Mouse (Mus musculus) limb, embryonic 15.5 days (tissue): ENCODE results near the gene Ifi203. TPM values are rescaled to one million over a fixed set of nuclear protein-coding genes. Genes with fewer than 3 reads are reported as not detected.
A peak's percentile ranks its signal among the peaks of the same experiment; 100 is the strongest.
"Not testable (repeated sequence)": the region's sequence is repeated elsewhere in the genome, so short reads cannot be mapped to it uniquely, and the experiment has no call there.

ENCODE experiments used
- ATAC-seq: fragments of 200-750 bp; cut with Nextera tagmentation; 2 replicates; pipeline ENCODE4 v1.8.0; 2017; ENCODE audit warnings: low read depth, moderate TSS enrichment; ENCODE audit not compliant: insufficient number of reproducible peaks, low FRiP score, low TSS enrichment
- H3K27ac ChIP-seq: fragments of 300-500 bp; sonication (generic); 2 replicates; pipeline ENCODE4 v1.5.1; 2015; ENCODE audit warnings: moderate library complexity, mild to moderate bottlenecking, inconsistent platforms
- H3K27me3 ChIP-seq: fragments of 300-500 bp; sonication (generic); 2 replicates; pipeline ENCODE4 v1.6.1; 2015; ENCODE audit warnings: inconsistent platforms
- H3K36me3 ChIP-seq: fragments of 300-500 bp; sonication (generic); 2 replicates; pipeline ENCODE4 v1.6.1; 2015; ENCODE audit warnings: inconsistent platforms
- H3K4me1 ChIP-seq: fragments of 300-500 bp; sonication (generic); 2 replicates; pipeline ENCODE4 v1.6.1; 2015; ENCODE audit warnings: inconsistent platforms
- H3K4me2 ChIP-seq: fragments of 300-500 bp; sonication (generic); 2 replicates; pipeline ENCODE4 v1.6.1; 2015; ENCODE audit warnings: mild to moderate bottlenecking, inconsistent platforms
- H3K4me3 ChIP-seq: fragments of 300-500 bp; sonication (generic); 2 replicates; pipeline ENCODE4 v1.5.1; 2015; ENCODE audit warnings: mild to moderate bottlenecking, inconsistent platforms
- H3K9ac ChIP-seq: fragments of 300-500 bp; sonication (generic); 2 replicates; pipeline ENCODE4 v1.6.1; 2015; ENCODE audit warnings: inconsistent platforms
- H3K9me3 ChIP-seq: fragments of 300-500 bp; sonication (generic); 2 replicates; pipeline ENCODE4 v1.6.1; 2016; ENCODE audit warnings: inconsistent platforms
- WGBS: fragments of 180-500 bp; shearing (Covaris S2); methylation state at CpG from one replicate; pipeline ENCODE4 v1.1.7; 2015; 5-methylcytosine and 5-hydroxymethylcytosine counted together
- polyA plus RNA-seq: library from polyadenylated mRNA; unstranded; fragments of >200 nt; fragmentation: Nextera tagmentation; extraction: Ambion mirVana; gene quantifications from 2 replicates; pipeline ENCODE4 v1.2.1, GENCODE M21; 2015

The Ifi203 gene
- polyA plus RNA-seq, result 0.82 and 1.2 TPM in 2 replicates

DNA sequence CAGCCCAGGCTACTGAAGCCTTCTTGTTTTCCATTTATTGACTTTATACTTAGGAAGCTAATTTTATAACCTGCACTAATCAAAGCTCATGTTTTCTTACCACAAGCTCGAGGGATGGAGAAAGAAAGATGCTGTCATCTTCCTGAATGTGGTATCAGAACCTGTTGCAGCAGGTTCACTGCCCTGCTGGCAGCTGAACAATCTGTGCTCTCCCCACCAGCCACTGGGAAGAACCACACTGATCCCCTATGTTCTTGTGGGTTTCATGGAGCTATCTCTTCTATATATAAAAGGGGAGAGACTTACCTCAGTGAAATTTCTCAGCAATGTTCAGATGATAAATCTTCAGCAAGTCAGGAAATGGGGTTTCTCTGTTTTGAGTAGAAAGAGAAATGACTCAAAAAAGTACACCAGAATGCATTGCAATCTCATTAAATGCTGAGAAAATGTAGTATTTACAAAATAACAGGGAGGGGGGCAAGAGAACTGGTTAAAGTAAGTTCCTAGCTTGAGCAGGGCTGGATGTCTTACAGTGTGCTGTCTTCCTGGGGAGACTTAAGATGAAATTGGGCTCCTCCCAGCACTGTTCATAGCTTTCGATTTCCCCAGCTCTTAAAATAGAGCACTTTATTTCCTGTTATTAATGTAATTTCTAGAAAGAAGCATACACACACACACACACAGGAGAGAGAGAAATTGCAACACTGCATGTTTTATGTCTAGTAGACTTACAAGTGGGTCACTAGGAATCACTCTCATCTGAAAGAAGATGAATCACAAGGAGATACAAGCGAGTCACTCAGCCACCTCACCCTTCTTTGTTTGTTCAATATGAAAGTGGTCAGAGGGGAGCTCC, at the start of gene Ifi203, which contains the start of gene Mndal:
Gene Ifi203, minus strand, starts transcription at position 749 of the 856 bp plus-strand sequence.
Gene Mndal, minus strand, starts transcription at position 568 of the 856 bp plus-strand sequence.
- not testable (repeated sequence) for H3K27ac ChIP-seq, H3K4me1 ChIP-seq, H3K4me3 ChIP-seq, ATAC-seq, H3K36me3 ChIP-seq, H3K4me2 ChIP-seq, H3K27me3 ChIP-seq, H3K9me3 ChIP-seq, H3K9ac ChIP-seq
- 62% methylated on average over 3 of the region's 3 CpGs for WGBS

DNA sequence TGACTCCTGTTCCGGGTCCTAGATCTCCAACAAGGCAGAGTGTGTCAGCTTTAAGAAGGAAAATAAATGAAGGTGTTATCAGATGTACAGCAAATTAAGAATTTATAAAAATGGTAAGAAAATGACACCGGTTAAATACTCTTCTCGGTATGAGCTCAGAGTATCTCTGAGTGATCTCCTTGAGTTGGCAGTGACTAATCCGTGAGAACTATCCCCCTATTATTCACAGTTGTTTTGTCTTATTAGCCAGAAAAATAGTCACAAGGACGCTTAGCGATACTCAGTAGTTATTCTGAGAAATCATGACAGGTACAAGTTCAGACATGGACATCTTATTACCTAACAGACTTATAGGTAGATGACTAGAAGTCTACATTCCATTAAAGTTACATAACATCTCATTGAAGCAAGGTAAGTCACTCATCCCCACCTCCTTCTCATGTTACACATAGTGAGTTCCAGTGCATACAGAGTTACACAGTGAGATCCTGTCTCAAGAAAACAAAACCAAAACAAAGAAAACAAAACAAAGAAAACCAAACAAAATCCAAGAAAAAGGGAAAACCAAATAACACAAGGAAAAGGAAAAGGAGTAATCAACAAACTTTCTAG, 40.3 kb upstream of the Ifi203 start, which contains the start of gene Ifi202b:
Gene Ifi202b, minus strand, starts transcription at position 51 of the 612 bp plus-strand sequence.
- not testable (repeated sequence) for H3K36me3 ChIP-seq, H3K4me2 ChIP-seq, H3K9ac ChIP-seq, H3K4me3 ChIP-seq, ATAC-seq, H3K4me1 ChIP-seq, H3K9me3 ChIP-seq, H3K27me3 ChIP-seq
- 0 out of 2 replicates have a peak within 1 kb of the TSS, but pooled peaks have one; percentile 54 for H3K27ac ChIP-seq
- 73% methylated on average over 6 of the region's 6 CpGs for WGBS

DNA sequence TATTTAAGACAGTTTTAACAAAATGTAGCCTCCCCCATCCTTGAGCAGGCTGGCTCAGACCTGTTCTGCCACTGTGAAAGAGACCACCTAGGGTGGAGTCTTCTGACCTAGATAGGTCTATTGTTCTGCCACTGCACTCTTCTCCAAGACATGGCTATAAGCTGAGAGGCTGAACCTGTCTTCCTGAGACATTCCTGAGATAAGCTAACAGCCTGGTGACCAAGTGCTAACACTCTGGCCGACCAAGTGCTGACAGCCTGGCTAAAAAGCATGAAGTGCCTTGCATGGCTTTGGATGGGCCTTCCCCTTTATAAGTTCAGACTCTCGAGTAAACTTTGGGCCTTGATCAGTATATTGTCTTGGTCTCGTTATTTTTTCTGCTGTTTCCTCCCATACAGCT, 38.6 kb upstream of the Ifi203 start:
- H3K9me3 ChIP-seq, H3K36me3 ChIP-seq, H3K4me3 ChIP-seq, H3K4me1 ChIP-seq, H3K27ac ChIP-seq, H3K27me3 ChIP-seq, ATAC-seq, H3K9ac ChIP-seq, H3K4me2 ChIP-seq: not testable (repeated sequence)
- WGBS, result 48% methylated on average over 3 of the region's 3 CpGs

DNA sequence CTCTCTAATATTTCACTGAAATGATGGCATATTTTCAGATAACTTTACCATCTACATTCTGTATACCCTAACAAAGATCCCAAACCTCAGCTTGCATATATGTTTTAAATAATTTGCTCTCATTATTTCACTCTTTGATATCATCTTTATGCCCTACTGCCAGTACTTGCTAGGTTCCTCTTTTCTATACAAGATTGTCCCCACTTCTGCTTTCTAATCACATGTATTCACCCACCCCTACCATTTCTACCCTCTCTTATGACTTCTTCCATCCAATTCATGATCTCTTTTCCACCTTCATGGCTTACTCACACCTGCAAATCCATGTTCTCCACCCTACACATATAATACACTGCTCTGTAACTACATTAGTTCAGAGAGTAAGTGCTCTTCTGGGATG, 35.1 kb upstream of the Ifi203 start:
- Histone ChIP-seq H3K4me3 (no peak overlapping the region), H3K4me2 (no peak overlapping the region), H3K9ac (no peak overlapping the region), H3K9me3 (no peaks in the 10 kb centered on the region), H3K36me3 (no peaks in the 10 kb centered on the region), H3K27me3 (no peaks in the 10 kb centered on the region), H3K4me1 (no peaks in the 10 kb centered on the region), H3K27ac (no peak overlapping the region)
- no peak for ATAC-seq

DNA sequence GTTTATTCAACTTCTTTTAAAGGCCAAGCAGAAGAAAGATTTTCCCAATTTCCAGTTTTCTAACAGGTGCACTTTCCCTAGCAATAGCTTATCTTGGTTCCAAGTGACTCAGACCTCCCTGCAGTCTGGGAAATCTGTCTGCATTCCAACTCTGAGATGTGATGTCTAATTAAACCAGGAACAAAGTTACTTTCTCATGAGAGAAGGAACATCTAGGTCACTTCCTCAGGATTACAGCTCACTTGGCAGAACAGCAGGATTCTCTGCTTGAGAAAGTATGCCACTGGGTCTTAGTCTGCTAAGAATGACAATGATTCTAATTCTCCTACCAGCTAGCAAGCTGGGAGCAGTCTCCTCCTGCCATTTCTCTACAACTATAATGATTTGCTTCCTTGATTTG, 30.6 kb upstream of the Ifi203 start:
- H3K9me3 ChIP-seq, result no peaks in the 10 kb centered on the region
- no peak overlapping the region for H3K27ac ChIP-seq
- no peaks in the 10 kb centered on the region for H3K27me3 ChIP-seq
- no peak overlapping the region for H3K4me2 ChIP-seq
- no peak overlapping the region for H3K9ac ChIP-seq
- ATAC-seq, result no peak
- no peaks in the 10 kb centered on the region for H3K36me3 ChIP-seq
- no peak overlapping the region for H3K4me3 ChIP-seq
- no peaks in the 10 kb centered on the region for H3K4me1 ChIP-seq

DNA sequence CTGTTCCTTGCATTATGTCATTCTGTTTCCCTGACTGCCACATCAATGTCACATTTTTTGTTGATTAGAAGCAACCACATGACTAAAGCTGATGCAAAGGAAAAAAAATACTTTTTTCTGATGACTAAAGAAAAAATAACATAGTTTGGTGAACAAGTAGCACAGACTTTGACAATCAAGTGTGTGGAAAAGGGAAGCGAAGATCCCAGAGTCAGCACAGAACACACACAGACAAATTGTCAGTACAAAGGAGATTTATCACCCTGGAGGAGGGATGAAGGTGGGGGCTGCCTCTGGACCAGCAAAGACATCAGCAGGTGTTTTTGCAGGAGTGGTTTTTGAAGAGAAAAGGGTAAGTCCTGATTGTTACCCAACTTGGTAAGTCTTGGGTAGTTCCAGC, 19.0 kb upstream of the Ifi203 start:
- not testable (repeated sequence) for ATAC-seq
- WGBS, result 66% methylated on average over 1 of the region's 1 CpGs

DNA sequence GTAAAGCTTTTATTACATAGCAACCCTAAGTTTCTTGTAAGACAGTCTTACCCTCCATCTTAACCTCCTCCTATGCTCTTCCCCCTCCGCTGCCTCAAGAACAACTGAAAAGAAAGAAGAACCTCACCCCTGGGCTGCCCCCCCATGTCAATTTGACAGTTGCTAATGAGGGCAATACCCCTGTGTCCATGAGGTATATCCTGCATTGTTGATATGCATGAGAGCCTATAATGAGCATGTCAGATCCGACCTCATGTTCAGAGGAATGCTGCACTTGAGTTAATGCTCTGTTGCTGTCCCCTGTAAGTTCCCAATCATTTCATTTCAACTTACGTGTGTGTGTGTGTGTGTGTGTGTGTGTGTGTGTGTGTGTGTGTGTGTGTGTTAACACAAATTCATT, 17.5 kb upstream of the Ifi203 start:
- not testable (repeated sequence) for ATAC-seq, H3K27ac ChIP-seq, H3K36me3 ChIP-seq, H3K4me3 ChIP-seq, H3K4me1 ChIP-seq, H3K27me3 ChIP-seq, H3K4me2 ChIP-seq, H3K9me3 ChIP-seq, H3K9ac ChIP-seq
- 28% methylated on average over 3 of the region's 3 CpGs for WGBS

More for the DNA sequence above, 19.0 kb upstream of the Ifi203 start:
- not testable (repeated sequence) for H3K4me2 ChIP-seq, H3K4me3 ChIP-seq, H3K27me3 ChIP-seq, H3K36me3 ChIP-seq, H3K27ac ChIP-seq, H3K9ac ChIP-seq, H3K4me1 ChIP-seq, H3K9me3 ChIP-seq

DNA sequence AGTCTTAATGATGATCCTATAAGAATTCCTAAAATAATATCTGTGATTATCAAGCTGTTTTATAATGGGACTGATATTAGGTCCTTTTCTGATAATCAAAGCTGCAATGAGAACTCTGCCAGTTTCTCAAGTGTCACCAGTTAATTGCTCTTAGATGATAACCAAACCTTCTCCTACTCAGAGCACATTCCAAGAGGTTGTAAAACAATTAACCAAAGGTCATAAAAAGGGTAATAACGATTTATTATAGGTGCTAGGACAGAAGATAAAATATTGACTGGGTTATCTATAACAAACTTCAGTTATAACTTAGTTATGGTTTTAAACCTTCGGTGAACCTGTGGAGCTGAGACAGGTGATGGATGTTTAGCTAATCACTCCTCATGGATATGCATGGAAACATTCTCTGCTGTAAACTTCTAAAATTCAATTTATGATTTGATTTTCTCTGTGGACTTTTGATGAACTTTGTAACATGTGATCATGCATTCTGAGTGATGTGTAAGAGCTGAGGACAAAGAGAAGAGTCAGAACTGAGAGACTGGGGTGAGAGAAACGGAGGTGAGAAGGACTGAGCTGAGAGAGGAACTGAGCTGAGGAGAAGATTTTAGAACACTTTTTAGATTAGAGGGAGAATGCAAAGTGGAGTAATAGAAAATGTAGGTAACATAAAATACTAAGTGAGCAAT, 13.5 kb upstream of the Ifi203 start:
- not testable (repeated sequence) for H3K4me3 ChIP-seq, H3K36me3 ChIP-seq, ATAC-seq, H3K27me3 ChIP-seq, H3K9ac ChIP-seq, H3K4me1 ChIP-seq, H3K9me3 ChIP-seq, H3K4me2 ChIP-seq, H3K27ac ChIP-seq
- WGBS, result 23% methylated on average over 3 of the region's 3 CpGs

DNA sequence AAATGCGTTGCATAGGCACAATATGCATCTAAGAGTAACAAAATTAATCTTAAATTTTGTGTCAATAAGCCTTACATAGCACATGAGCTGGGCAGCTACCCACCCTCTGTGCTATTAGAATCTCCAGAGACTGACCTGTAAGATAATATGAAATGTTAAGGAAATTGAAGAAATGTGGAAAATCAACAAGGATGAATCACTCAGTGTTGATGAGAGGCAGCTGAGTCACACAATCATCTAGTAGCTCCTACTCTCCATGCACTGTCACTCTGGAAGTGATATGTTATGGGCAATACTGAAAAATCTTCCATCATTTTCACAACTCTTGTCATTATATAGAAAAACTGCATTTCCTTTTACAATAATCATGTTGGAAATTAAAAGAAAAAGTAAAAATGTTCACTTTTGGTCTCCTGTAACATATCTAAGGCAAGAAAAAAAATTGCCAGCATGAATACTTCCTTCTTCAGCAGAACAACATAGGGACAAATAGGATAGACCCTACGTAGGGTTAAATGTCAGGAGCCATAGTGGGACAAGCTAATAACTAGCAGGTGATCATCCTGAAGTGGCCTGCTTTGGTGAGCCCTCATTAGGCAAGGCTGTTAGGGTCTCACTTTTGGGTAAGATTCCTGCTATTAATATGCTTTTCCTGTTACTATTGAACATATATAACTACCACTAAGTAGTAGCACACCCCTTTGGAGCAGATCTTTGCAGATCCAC, 12.8 kb upstream of the Ifi203 start:
- no peaks in the 10 kb centered on the region for H3K4me1 ChIP-seq
- 63% methylated on average over 2 of the region's 2 CpGs for WGBS
- no peak for ATAC-seq
- no peak overlapping the region for H3K4me2 ChIP-seq
- no peaks in the 10 kb centered on the region for H3K36me3 ChIP-seq
- H3K9me3 ChIP-seq, result no peaks in the 10 kb centered on the region
- H3K4me3 ChIP-seq, result no peak overlapping the region
- no peak overlapping the region for H3K27ac ChIP-seq
- no peak overlapping the region for H3K9ac ChIP-seq
- no peaks in the 10 kb centered on the region for H3K27me3 ChIP-seq

DNA sequence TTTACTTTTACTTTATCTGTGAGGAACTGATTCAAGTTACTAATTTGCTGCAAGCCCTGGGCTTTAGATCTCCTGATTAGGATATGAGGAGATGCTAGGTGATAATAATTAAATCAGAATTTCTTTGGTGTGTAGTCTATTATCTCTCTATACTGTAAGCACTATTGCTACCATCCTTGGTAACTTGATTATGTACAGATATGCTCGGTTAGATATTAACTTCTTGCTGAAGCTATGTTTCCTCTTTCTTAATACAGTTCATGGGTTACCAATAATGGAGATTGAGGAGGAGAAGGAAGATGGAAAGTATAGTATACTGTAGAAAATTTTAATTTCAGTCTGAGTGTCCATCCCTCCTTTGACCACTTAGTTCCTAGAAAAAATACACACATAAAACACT, 11.1 kb upstream of the Ifi203 start:
- Histone ChIP-seq H3K4me3 (no peak overlapping the region), H3K9me3 (no peaks in the 10 kb centered on the region), H3K36me3 (no peaks in the 10 kb centered on the region), H3K4me2 (no peak overlapping the region), H3K27ac (no peak overlapping the region), H3K27me3 (no peaks in the 10 kb centered on the region), H3K4me1 (no peaks in the 10 kb centered on the region), H3K9ac (no peak overlapping the region)
- ATAC-seq, result no peak
- WGBS, result 79% methylated on average over 1 of the region's 1 CpGs

DNA sequence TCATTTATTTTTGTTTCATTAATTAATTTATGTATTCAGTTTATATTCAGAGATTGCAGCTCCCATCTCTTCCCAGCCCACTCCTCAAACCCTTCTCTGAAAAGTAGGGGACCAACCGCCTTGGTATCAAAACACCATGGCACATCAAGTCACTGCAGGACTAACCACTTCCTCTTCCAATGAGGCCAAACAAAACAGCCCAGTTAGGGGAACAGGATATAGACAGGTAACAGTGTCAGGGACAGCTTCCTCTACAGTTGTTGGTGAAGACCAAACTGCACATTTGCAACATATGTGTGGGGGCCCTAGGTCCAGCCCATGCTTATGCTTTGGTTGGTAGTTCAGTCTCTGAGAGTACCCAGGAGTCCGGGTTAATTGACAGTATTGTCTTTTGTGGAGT, 6.6 kb upstream of the Ifi203 start:
- H3K4me3 ChIP-seq, ATAC-seq, H3K4me2 ChIP-seq, H3K4me1 ChIP-seq, H3K9me3 ChIP-seq, H3K9ac ChIP-seq, H3K36me3 ChIP-seq, H3K27ac ChIP-seq, H3K27me3 ChIP-seq: not testable (repeated sequence)
- 79% methylated on average over 2 of the region's 2 CpGs for WGBS

DNA sequence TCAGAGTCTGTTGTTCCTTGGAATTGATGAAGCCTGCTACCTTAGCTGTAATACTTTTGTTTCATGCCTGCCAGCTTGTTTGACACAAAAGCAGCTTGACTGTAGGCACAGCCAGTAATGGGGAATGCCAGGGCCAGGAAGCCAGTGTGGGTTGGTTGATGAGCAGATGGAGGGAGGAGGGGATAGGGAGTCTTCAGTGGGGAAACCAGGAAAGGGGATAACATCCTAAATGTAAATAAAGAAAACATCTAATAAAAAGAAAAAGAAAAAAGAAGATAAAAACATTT, 251 bp upstream of the Ifi203 start:
- H3K9ac ChIP-seq, H3K36me3 ChIP-seq, H3K4me2 ChIP-seq, H3K4me1 ChIP-seq, H3K9me3 ChIP-seq, H3K27me3 ChIP-seq, H3K27ac ChIP-seq, H3K4me3 ChIP-seq, ATAC-seq: not testable (repeated sequence)
